Mouse (Mus musculus) forebrain, embryonic 13.5 days (tissue): ENCODE measurements around the gene Ccdc57. TPM values are rescaled to one million over a fixed set of nuclear protein-coding genes. Genes with fewer than 3 reads are reported as not detected.
"Not testable (repeated sequence)": the region's sequence is repeated elsewhere in the genome, so short reads cannot be mapped to it uniquely, and the experiment has no call there.

Experiments used
- ATAC-seq: fragments of 200-750 bp; cut with Nextera tagmentation; 2 replicates; pipeline ENCODE4 v1.8.0; 2017
- H3K27ac ChIP-seq: fragments of 300-500 bp; sonication (generic); 2 replicates; pipeline ENCODE4 v1.5.1; 2015; ENCODE audit warnings: inconsistent platforms, mild to moderate bottlenecking, moderate library complexity
- H3K27me3 ChIP-seq: fragments of 300-500 bp; sonication (generic); 2 replicates; pipeline ENCODE4 v1.6.1; 2015; ENCODE audit warnings: mild to moderate bottlenecking, inconsistent platforms
- H3K36me3 ChIP-seq: fragments of 300-500 bp; sonication (generic); 2 replicates; pipeline ENCODE4 v1.6.1; 2015; ENCODE audit warnings: mild to moderate bottlenecking, inconsistent platforms; ENCODE audit not compliant: poor library complexity, severe bottlenecking
- H3K4me1 ChIP-seq: fragments of 300-500 bp; sonication (generic); 2 replicates; pipeline ENCODE4 v1.6.1; 2015; ENCODE audit warnings: inconsistent platforms
- H3K4me2 ChIP-seq: fragments of 300-500 bp; sonication (generic); 2 replicates; pipeline ENCODE4 v1.6.1; 2015; ENCODE audit warnings: inconsistent platforms, mild to moderate bottlenecking, moderate library complexity
- H3K4me3 ChIP-seq: fragments of 300-500 bp; sonication (generic); 2 replicates; pipeline ENCODE4 v1.5.1; 2015; ENCODE audit warnings: mild to moderate bottlenecking, inconsistent platforms
- H3K9ac ChIP-seq: fragments of 300-500 bp; sonication (generic); 2 replicates; pipeline ENCODE4 v1.6.1; 2015; ENCODE audit warnings: mild to moderate bottlenecking, inconsistent platforms
- H3K9me3 ChIP-seq: fragments of 300-500 bp; sonication (generic); replicated peaks from 2 replicates; pipeline ENCODE4 v1.6.1; 2016; ENCODE audit warnings: inconsistent platforms
- WGBS: fragments of 180-500 bp; shearing (Covaris S2); methylation state at CpG from one replicate; pipeline ENCODE4 v1.1.7; 2015; 5-methylcytosine and 5-hydroxymethylcytosine counted together
- polyA plus RNA-seq: library from polyadenylated mRNA; unstranded; fragments of >200 nt; fragmentation: Nextera tagmentation; extraction: Ambion mirVana; gene quantifications from 2 replicates; pipeline ENCODE4 v1.2.1, GENCODE M21; 2015

The Ccdc57 gene
- polyA plus RNA-seq, 1 experiment from 2014 or later: 5.6 TPM

DNA sequence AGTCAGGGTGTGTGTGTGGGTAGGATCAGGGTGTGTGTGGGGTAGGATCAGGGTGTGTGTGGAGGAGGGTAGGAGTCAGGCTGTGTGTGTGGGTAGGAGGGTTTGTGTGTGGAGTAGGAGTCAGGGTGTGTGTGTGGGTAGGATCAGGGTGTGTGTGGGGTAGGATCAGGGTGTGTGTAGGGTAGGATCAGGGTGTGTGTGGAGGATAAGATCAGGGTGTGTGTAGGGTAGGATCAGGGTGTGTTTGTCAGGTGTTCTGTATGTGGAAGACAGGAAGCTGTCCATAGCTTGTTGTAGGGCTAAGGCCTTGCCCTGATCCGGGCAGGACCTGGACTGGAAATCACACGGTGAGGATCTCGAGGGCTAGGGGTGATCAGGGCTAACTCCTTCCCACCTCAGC is 76.7 kb downstream of the Ccdc57 start:
- not testable (repeated sequence) for H3K27me3 ChIP-seq, H3K4me2 ChIP-seq, H3K4me1 ChIP-seq, H3K9me3 ChIP-seq, H3K4me3 ChIP-seq, ATAC-seq, H3K9ac ChIP-seq, H3K27ac ChIP-seq
- WGBS: 100% methylated on average over 3 of the region's 3 CpGs
- peaks cover 52% of the 10 kb centered on the region for H3K36me3 ChIP-seq

DNA sequence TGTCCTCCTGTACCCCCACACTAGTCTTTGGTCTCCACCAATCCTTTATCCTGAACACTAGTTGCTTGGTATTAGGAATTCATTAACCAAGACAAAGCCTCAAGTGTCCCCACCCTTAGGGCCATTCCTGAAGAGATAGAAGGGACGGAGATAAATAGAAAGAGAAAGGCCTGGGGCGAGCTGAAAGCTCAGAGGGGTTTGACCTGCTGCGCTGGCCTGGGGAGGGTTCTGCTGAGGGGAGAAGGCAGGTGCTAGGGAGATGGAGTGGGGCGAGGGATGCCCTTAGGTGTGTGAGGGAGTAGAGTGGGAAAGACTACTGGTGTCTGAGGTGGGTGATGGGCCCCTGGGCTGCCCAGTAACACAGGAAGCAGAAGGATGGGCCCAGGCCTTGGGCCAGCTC is 78.9 kb downstream of the Ccdc57 start:
- Histone ChIP-seq H3K4me3 (no peak overlapping the region), H3K4me2 (no peak overlapping the region), H3K4me1 (no peaks in the 10 kb centered on the region), H3K9me3 (no peaks in the 10 kb centered on the region), H3K9ac (no peak overlapping the region), H3K36me3 (peaks cover 36% of the 10 kb centered on the region), H3K27me3 (no peaks in the 10 kb centered on the region), H3K27ac (no peak overlapping the region)
- ATAC-seq: no peak
- 74% methylated on average over 4 of the region's 4 CpGs for WGBS

DNA sequence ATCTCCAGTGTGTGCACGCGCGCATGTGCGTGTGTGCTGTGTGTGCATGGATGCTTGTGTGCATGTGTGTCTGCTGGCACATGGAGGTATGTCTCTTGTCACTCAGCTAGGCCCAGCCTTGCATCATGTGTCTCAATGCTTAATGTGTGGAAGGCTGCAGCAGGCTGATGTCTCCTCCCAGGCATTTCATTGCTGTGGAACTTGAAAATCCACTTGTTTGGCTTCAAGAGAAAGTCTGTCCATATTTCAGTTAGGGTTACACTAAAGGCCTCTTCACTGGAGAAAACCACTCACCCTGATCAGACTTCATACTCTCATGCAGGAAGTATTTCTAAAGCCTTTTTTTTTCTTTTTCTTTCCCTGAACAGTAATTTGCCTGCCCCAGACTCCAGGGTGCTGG is 79.5 kb downstream of the Ccdc57 start:
- ATAC-seq: no peak
- Histone ChIP-seq H3K4me3 (no peak overlapping the region), H3K27ac (no peak overlapping the region), H3K4me2 (no peak overlapping the region), H3K9ac (no peak overlapping the region), H3K4me1 (no peaks in the 10 kb centered on the region), H3K9me3 (no peaks in the 10 kb centered on the region), H3K36me3 (peaks cover 30% of the 10 kb centered on the region), H3K27me3 (no peaks in the 10 kb centered on the region)
- WGBS: 98% methylated on average over 4 of the region's 4 CpGs

DNA sequence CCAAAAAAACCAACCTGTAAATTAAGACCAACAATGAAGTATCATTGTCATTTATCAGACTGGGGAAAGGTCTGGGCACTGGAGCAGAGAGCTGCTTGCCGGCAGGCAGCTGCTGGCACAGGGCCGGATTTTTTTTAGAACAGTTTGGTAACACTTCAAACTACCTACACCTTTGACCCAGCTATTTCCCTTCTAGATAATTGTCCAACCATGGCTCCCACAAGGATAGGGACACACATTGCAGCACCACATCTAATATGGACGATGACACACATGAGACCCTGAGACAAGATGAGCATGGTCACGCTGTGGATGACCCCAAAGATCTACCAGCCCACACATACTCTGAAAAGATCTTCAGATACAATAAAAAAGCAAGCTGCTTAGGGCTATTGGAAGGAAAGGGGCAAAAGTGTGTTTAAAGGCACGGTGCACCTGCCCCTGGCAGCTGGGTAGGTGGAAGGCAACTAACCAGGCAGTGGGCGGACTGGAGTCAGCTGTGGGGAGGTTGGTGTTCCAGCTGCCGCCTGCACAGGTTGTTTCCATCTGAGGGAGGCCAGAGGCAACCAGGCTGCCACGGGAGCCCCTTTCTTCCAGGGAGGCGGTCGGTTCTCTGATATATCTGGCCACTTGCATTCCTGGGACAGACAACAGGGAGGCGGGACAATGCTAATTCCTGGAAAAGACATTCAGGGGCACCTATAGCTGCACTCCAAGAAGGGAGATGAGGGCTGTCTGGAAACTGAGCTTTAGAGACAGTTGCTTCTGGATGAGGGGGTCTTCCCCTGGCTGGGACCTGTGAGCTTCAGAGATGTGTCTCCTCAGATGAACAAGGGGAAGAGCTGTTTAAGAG is 80.4 kb downstream of the Ccdc57 start:
- ATAC-seq: no peak
- Histone ChIP-seq H3K4me1 (no peaks in the 10 kb centered on the region), H3K27ac (no peak overlapping the region), H3K4me3 (no peak overlapping the region), H3K9ac (no peak overlapping the region), H3K36me3 (peaks cover 22% of the 10 kb centered on the region), H3K27me3 (no peaks in the 10 kb centered on the region), H3K9me3 (no peaks in the 10 kb centered on the region), H3K4me2 (no peak overlapping the region)
- 72% methylated on average over 11 of the region's 11 CpGs for WGBS

DNA sequence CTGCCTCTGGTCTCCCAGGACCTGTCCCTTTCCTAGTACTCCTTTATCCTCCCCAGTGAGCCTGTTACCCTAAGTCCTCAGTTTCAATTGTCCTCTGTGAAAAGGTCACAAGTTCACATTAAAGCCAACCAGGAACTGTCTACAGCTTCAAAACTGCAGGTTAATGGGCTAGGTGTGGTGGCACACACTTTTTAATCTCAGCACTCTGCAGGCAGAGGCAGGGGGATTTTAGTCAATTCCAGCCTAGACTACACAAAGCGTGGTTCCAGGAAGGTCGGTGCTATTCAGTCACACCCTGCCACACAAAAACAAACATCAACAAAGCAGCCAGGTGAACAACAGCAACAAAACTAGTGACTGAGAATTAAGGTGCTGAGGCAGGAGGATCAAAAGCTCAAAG is 81.1 kb downstream of the Ccdc57 start:
- WGBS: 88% methylated on average over 2 of the region's 2 CpGs
- Histone ChIP-seq H3K9ac (no peak overlapping the region), H3K4me2 (no peak overlapping the region), H3K4me3 (no peak overlapping the region), H3K36me3 (peaks cover 18% of the 10 kb centered on the region), H3K9me3 (no peaks in the 10 kb centered on the region), H3K27me3 (no peaks in the 10 kb centered on the region), H3K4me1 (no peaks in the 10 kb centered on the region), H3K27ac (no peak overlapping the region)
- no peak for ATAC-seq

DNA sequence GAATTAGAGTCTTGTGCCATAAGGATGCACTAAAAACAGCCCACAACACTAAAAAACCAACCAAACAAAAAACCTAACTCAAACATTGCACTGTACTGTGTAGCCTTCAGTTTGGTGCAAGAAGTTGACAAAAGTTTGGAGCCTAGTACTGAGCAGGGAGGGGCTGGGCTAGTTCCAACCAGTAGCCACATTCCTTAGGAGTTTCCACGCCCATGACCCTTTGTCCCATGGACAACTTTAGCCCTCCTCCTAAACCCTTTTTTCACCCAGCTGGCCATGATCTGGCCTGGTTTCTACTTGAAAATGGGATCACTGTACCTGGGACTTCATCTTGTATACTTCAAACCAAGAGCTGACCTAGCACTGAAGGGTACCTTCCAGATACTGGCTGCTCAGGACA is 81.5 kb downstream of the Ccdc57 start:
- H3K36me3 ChIP-seq: peaks cover 17% of the 10 kb centered on the region
- H3K27ac ChIP-seq: no peak overlapping the region
- no peak overlapping the region for H3K4me3 ChIP-seq
- no peak for ATAC-seq
- H3K4me2 ChIP-seq: no peak overlapping the region
- H3K9me3 ChIP-seq: no peaks in the 10 kb centered on the region
- no peaks in the 10 kb centered on the region for H3K4me1 ChIP-seq
- WGBS: 84% methylated on average over 1 of the region's 1 CpGs
- H3K9ac ChIP-seq: no peak overlapping the region
- H3K27me3 ChIP-seq: no peaks in the 10 kb centered on the region

DNA sequence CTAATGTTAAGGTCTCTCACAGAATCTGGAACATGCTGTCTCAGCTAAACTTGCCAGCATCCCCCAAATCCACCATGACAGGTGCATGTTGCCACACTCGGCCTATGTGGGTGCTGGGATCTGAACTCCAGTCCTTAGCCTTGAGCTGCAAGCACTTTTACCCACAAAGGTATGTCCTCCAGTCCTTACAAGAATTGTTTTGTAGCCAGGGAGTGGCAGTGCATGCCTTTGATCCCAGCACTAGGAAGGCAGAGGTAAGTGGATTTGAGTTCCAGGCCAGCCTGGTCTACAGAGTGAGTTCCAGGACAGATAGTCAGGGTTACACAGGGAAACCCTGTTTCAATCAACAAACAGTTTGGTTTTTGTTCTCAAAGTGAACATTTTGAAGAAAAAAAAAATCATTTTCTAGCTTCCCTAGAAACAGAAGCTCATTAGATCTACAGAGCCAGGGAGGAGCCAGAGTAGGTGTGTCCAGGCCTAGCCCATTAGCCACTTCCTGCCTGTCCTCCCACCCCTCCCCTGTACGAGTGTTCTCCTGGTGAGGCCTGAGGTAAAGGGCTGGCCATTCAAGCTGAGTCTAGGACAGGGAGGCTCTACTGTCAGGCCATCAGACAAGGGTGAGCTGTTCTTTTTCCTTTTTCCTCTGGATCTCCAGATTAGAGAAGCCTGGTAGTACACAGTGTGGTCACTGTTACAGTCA is 82.2 kb downstream of the Ccdc57 start:
- no peak overlapping the region for H3K27ac ChIP-seq
- WGBS: 58% methylated on average over 2 of the region's 2 CpGs
- H3K9me3 ChIP-seq: no peaks in the 10 kb centered on the region
- H3K4me3 ChIP-seq: no peak overlapping the region
- H3K36me3 ChIP-seq: peaks cover 14% of the 10 kb centered on the region
- H3K9ac ChIP-seq: no peak overlapping the region
- no peaks in the 10 kb centered on the region for H3K27me3 ChIP-seq
- no peak overlapping the region for H3K4me2 ChIP-seq
- no peak for ATAC-seq
- no peaks in the 10 kb centered on the region for H3K4me1 ChIP-seq

DNA sequence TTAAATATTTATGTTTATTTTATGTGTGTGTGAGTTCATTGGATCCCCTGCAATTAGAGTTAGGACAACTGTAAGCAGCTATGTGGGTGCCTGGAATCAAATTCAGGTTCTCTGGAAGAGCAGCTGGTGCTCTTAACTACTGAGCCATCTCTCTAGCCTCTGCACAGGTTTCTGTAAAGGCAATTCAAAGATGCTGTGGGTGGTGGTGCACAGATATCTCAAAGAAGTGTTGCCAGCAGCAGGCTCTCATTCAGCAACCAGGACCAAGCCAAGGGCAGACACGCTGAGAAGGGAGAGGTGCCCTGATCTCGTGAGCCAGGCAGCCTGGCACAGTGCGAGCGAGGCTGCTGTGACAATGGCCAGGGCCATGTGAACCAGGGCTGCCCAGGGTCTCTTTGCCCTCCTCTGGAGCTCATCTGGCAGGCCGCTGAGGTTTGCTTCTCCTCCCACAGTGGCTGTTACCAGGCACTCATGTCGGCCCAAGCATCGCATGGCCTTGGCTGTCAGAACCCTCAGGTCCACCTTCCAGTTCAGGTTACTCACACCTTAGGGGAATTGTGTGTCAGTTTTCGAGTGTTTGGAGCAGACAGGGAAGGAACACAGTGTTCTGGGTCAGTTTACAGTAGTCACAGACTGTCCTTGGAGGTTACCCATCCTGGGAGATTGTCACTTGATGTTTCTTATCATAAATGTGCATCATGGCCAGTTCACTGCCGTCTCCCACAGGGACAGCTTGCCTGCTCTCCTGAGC is 85.8 kb downstream of the Ccdc57 start:
- 90% methylated on average over 9 of the region's 9 CpGs for WGBS
- H3K9me3 ChIP-seq: no peaks in the 10 kb centered on the region
- no peak overlapping the region for H3K4me2 ChIP-seq
- H3K36me3 ChIP-seq: peaks cover 3% of the 10 kb centered on the region; the same call in 1 of the 2 replicates
- no peak overlapping the region for H3K4me3 ChIP-seq
- H3K4me1 ChIP-seq: no peaks in the 10 kb centered on the region
- no peak overlapping the region for H3K27ac ChIP-seq
- ATAC-seq: no peak
- H3K9ac ChIP-seq: no peak overlapping the region
- H3K27me3 ChIP-seq: no peaks in the 10 kb centered on the region

DNA sequence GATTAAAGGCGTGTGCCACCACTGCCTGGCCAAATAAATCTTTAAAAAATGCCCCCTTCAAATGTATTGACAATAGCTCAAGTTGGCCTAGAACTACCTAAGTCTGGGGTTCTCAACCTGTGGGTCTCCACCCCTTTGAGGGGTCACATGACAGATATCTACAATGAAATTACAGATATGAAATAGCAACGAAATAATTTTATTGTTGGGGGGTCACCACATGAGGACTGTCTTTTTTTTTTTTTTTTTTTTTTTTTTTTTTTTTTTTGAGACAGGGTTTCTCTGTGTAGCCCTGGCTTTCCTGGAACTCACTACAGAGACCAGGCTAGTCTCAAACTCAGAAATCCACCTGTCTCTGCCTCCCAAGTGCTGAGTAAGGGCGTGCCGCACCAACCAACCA is 88.3 kb downstream of the Ccdc57 start:
- no peaks in the 10 kb centered on the region for H3K9me3 ChIP-seq
- H3K4me1 ChIP-seq: no peaks in the 10 kb centered on the region
- no peak overlapping the region for H3K9ac ChIP-seq
- no peaks in the 10 kb centered on the region; the same call in 1 of the 2 replicates for H3K36me3 ChIP-seq
- H3K4me3 ChIP-seq: no peak overlapping the region
- H3K4me2 ChIP-seq: no peak overlapping the region
- no peaks in the 10 kb centered on the region for H3K27me3 ChIP-seq
- 89% methylated on average over 4 of the region's 4 CpGs for WGBS
- ATAC-seq: no peak
- H3K27ac ChIP-seq: no peak overlapping the region

DNA sequence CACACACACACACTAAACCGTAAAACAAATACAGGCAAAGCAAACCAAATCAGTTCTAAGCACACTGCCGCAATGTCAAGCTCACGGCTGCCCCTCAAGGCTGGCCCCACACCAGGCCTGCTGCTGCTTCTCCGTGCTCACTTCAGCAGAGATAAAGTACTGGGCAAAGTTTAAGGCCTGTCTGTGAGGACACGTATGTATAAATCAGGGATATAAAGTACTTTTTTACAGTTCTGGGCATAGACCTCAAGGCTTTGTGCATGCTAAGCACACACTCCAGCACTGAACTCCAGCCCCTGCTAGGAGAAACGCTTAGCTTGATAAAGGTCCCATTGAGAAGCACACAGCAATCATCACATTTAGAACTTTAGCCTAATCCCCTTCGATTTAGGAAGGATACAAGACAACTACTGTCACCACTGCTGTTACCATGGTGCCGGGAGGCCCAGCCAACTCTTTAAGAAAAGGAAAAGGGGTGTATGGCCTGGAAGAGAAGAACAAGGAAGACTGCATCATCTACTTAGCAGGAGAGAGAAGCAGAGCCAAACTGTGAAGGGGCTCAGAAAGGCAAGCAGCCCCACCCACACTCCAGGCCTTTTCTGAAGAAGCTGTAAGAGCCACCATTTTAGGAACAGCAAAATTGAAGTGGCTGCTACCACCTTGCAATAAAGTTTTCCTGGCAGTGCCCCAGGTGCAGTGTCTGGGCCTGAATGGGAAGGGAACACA is 99.0 kb downstream of the Ccdc57 start:
- WGBS: 9% methylated on average over 8 of the region's 8 CpGs

DNA sequence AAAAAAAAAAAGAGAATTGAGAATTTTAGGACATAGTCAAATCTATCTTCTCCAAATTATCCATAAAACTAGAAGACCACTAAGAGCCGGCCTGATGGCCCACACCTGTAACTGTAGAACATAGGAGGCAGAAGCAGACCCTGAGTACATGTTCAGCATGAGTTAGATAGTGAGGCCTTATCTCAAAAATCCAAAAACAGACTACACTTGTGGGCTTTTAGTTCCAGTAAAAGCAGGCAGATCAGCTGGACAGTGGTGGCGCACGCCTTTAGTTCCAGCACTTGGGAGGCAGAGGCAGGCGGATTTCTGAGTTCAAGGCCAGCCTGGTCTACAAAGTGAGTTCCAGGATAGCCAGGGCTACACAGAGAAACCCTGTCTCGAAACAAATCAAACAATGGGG is 99.7 kb downstream of the Ccdc57 start:
- H3K4me3 ChIP-seq, ATAC-seq, H3K36me3 ChIP-seq, H3K4me2 ChIP-seq, H3K27me3 ChIP-seq, H3K9me3 ChIP-seq: not testable (repeated sequence)
- Histone ChIP-seq H3K4me1 (peaks cover 16% of the 10 kb centered on the region), H3K27ac (peak overlapping the region; percentile 86), H3K9ac (0 out of 2 replicates have a peak overlapping the region, but pooled peaks have one; percentile 2)
- 83% methylated on average over 5 of the region's 5 CpGs for WGBS

More for the DNA sequence above, 99.0 kb downstream of the Ccdc57 start:
- Histone ChIP-seq H3K36me3 (no peaks in the 10 kb centered on the region), H3K9ac (no peak overlapping the region), H3K9me3 (no peaks in the 10 kb centered on the region), H3K27me3 (no peaks in the 10 kb centered on the region), H3K4me2 (peak overlapping the region; percentile 10; the same call in 1 of the 2 replicates), H3K27ac (peak overlapping the region; percentile 86), H3K4me1 (peaks cover 16% of the 10 kb centered on the region), H3K4me3 (no peak overlapping the region)
- ATAC-seq: peak; percentile 74; the same call in 1 of the 2 replicates
